Mouse (Mus musculus) Muller cell, postnatal 12 days (primary cell): Measurements from ENCODE around the gene L3mbtl1.

Experiments
- DNase-seq: peaks from one replicate; pipeline ENCODE4 v3.0.0-alpha.2; 2015; ENCODE audit errors: inconsistent ontology term

The L3mbtl1 gene

GRCm38 (mm10) chr2:162943931-162944330, 659 bp downstream of the L3mbtl1 start:
- peak; percentile 34 for DNase-seq

- no peak for DNase-seq
These were observed 3.7 kb downstream of the L3mbtl1 start for GRCm38 (mm10) chr2:162946964-162947363.

GRCm38 (mm10) chr2:162947736-162948135, 4.5 kb downstream of the L3mbtl1 start:
- no peak for DNase-seq

GRCm38 (mm10) chr2:162948221-162948620, 4.9 kb downstream of the L3mbtl1 start:
- no peak for DNase-seq

GRCm38 (mm10) chr2:162950776-162951175, 7.5 kb downstream of the L3mbtl1 start:
- DNase-seq = no peak

- DNase-seq = no peak
These were observed 13.6 kb downstream of the L3mbtl1 start for GRCm38 (mm10) chr2:162956843-162957242.

DNA sequence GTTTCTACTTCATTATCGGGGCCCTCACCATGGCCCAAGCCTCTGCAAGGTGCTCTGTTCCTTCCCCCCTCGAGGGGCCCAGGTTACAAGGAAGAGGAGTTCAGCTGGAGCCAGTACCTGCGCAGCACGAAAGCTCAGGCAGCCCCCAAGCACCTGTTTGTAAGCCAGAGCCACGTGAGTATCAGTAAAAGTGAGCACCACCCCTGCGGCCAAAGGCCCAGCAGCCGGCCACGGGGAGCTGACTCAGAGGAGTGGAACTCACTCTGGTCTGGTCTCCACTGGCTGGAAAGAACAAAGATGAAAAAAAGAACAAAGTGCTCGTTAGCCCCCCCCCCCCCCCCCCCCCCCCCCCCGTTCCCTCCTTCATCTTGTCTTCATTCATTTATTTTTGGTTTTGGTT, 18.0 kb downstream of the L3mbtl1 start:
- DNase-seq = peak; percentile 77

DNA sequence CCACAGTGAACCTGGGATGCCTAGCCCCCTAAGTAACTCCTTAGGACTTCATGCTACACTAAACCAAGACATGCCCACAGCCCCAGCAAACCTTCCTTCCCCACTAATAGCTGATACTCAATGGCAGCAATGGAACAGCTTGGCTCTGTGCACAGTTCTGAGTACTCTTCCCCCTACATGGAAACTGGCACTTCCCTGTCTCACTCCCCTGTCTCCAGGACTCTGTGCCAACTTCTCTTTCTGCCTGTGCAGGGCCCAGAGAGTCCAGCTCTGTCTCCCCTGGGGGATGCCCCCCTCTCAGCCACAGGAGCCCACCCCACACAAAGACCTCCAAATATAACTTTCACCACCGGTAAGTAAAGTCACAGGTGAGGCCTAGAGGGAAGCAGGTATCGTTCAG, 23.5 kb downstream of the L3mbtl1 start:
- no peak for DNase-seq

DNA sequence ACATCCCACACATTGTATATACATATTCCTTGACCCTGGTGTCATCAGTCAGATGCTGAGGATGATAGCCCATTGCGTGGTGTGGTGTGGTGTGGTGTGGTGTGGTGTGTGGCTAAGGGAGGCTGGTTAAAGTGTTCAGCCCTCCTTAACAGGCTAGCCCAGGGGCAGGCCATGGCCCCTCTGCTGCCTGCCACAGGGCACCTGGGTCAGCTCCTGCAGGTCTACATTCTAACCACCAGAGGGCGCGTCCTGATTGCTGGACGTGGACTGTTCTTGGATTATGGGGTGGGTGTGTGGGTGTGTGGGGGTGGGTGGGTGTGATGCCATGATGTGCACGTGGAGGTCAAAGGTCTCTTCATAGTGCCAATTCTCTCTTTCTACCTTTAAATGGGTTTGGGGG, 25.1 kb downstream of the L3mbtl1 start:
- DNase-seq = peak; percentile 32

DNA sequence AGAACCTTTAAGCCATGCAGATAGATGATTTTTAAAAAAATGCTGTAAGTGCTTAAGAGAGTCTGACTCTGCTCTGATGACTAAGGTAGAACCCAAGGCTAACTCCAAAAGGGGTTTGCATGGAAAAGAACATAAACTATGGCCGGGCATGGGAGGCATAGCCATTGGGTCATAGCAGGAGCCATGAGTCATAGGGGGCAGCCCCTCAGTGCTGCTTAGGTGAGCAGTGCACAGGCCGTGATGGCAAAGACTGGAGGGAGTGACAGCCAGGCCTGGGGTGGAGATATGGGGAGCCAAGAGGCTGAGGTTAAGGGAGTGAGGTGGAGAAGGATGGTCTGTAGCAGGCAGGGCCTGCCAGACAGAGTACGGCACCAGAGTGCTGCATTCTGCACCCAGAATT, 25.8 kb downstream of the L3mbtl1 start:
- no peak for DNase-seq

DNA sequence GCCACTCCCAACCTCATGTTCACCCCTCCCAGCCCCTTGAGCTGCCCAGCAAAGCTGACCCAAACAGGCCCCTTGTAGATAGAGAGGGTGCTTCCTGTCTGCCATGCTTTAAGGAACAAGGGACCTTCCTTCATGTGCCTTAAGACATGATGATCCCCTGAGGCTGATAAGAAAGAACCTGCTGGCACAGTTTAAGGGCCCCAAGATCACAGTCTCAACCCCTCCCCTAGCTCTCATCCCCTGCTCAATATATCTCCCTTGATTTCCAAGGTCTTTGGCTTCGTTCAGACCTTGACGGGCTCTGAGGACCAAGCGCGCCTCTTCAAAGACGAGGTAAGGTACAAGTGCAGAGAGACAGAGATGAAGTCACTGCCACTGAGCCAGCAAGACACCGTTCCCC, 27.6 kb downstream of the L3mbtl1 start:
- no peak for DNase-seq

GRCm38 (mm10) chr2:162972752-162973151, 29.5 kb downstream of the L3mbtl1 start:
- no peak for DNase-seq

DNA sequence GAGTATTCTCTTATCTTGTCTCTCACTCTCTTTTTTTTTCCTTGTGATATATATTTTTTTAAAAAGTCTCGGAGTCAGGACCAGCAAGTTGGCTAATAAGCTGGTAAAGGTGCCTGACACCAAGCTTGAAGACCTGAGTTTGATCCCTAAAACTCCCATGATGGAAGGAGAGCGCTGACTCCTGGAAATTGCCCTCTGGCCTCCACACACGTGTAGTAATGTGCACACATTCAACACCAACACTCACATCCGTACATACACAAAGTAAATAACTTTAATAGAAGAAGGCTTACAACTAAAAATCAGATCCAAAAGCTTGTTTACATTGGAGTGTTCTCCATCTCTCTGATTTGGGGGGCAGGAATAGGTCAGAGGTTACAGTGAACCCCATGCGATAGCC, 29.9 kb downstream of the L3mbtl1 start:
- DNase-seq = no peak

GRCm38 (mm10) chr2:162973637-162974036, 30.4 kb downstream of the L3mbtl1 start:
- DNase-seq = peak; percentile 44

- DNase-seq = peak; percentile 56
These were observed 32.0 kb downstream of the L3mbtl1 start for GRCm38 (mm10) chr2:162975157-162975775.

- DNase-seq = peak; percentile 65
These were observed 32.7 kb downstream of the L3mbtl1 start for GRCm38 (mm10) chr2:162976001-162976400.

DNA sequence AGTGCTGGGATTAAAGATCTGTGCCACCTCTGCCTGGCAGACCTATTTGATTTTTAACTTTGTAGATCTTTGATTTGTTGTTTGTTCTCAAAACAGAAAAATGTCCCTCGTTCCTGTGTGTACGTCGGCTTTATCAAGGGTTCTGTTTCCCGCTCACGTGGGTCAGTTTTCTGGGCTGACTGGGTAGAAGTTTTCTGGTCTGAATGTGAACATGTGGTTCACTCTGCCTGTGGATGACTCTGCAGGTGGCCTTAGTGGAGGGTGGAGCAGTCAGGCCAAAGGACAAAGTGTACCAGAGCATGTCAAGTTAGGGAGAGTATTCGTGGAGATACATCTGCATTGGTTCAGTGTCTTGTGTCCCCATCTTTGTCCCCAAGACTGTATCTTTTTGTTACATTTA, 41.1 kb downstream of the L3mbtl1 start:
- no peak for DNase-seq

- peak; percentile 77 for DNase-seq
These were observed 42.7 kb downstream of the L3mbtl1 start for GRCm38 (mm10) chr2:162985923-162986322.

GRCm38 (mm10) chr2:162986764-162987163, 43.5 kb downstream of the L3mbtl1 start:
- DNase-seq = no peak

DNA sequence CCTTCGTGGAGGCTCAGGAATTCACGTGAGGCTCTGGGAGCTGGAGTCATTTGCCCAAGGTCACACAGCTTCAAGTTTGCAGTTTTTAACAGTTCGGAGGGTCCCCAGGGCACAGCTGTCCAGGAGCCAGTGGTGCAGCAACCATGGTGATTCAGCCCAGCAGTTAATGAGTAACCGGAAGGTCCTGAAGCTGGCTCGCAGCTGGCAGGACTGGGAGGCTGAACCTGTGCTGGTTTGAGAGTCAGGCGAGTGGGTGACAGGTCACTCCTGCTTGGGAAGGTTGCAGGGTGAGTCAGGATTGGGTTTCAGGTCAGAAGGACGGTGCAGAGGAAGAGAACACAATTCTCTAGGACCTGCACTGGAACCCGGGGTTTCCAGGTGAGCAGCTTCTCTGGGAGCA, 43.9 kb downstream of the L3mbtl1 start, which contains the start of gene Sgk2:
Gene Sgk2 (plus strand): TSS at position 113 of the 400 bp plus-strand sequence.
- DNase-seq = no peak

GRCm38 (mm10) chr2:162988235-162988634, 45.0 kb downstream of the L3mbtl1 start:
- DNase-seq = no peak

GRCm38 (mm10) chr2:162991394-162992083, 48.3 kb downstream of the L3mbtl1 start:
- no peak for DNase-seq

- DNase-seq = no peak
These were observed 48.8 kb downstream of the L3mbtl1 start for GRCm38 (mm10) chr2:162992084-162992437.
